Mouse (Mus musculus) neural tube, embryonic 11.5 days (tissue): ENCODE measurements at regions not wholly inside any gene's neighbourhood (a gene's known extent, or its start where the extent isn't known, plus 50 kb on each side); places are given as distances from the start of the nearest gene placed in this dataset.

Source experiments
- ATAC-seq: fragments of 200-750 bp; cut with Nextera tagmentation; 2 replicates; pipeline ENCODE4 v1.8.0; 2017; ENCODE audit warnings: moderate number of reproducible peaks, mild to moderate bottlenecking, moderate TSS enrichment, moderate library complexity; ENCODE audit not compliant: insufficient read depth, low FRiP score, low TSS enrichment
- DNase-seq: peaks from one replicate; pipeline ENCODE4 v3.0.0-alpha.2; 2015; ENCODE audit warnings: low spot score
- H3K27ac ChIP-seq: fragments of 300-500 bp; sonication (generic); 2 replicates; pipeline ENCODE4 v1.5.1; 2014; ENCODE audit warnings: low read depth, mild to moderate bottlenecking, low read length
- H3K27me3 ChIP-seq: fragments of 300-500 bp; sonication (generic); 2 replicates; pipeline ENCODE4 v1.6.1; 2014; ENCODE audit warnings: mild to moderate bottlenecking, low read length, mixed read lengths; ENCODE audit not compliant: control insufficient read depth, insufficient read depth
- H3K36me3 ChIP-seq: fragments of 300-500 bp; sonication (generic); 2 replicates; pipeline ENCODE4 v1.6.1; 2014; ENCODE audit warnings: mild to moderate bottlenecking, low read length, moderate library complexity, mixed read lengths; ENCODE audit not compliant: control insufficient read depth, insufficient read depth
- H3K4me1 ChIP-seq: fragments of 300-500 bp; sonication (generic); 2 replicates; pipeline ENCODE4 v1.6.1; 2014; ENCODE audit warnings: low read length, mixed read lengths; ENCODE audit not compliant: control insufficient read depth, insufficient read depth
- H3K4me2 ChIP-seq: fragments of 300-500 bp; sonication (generic); 2 replicates; pipeline ENCODE4 v1.6.1; 2014; ENCODE audit warnings: low read depth, mild to moderate bottlenecking, moderate library complexity
- H3K4me3 ChIP-seq: fragments of 300-500 bp; sonication (generic); 2 replicates; pipeline ENCODE4 v1.5.1; 2014; ENCODE audit warnings: low read depth, low read length
- H3K9ac ChIP-seq: fragments of 300-500 bp; sonication (generic); 2 replicates; pipeline ENCODE4 v1.6.1; 2014; ENCODE audit warnings: mild to moderate bottlenecking, low read length
- H3K9me3 ChIP-seq: fragments of 300-500 bp; sonication (generic); 2 replicates; pipeline ENCODE4 v1.6.1; 2016; ENCODE audit warnings: low read length; ENCODE audit not compliant: control insufficient read depth
- WGBS: fragments of 180-500 bp; shearing (Covaris S2); extraction: QIAGEN DNeasy Blood & Tissue Kit; methylation state at CpG from one replicate; pipeline ENCODE4 v1.1.7; 2014; 5-methylcytosine and 5-hydroxymethylcytosine counted together

- 2% methylated on average over 9 of the region's 9 CpGs for WGBS
- ATAC-seq (no peak), DNase-seq (peak; percentile 34)
- Histone ChIP-seq H3K9me3 (no peaks in the 10 kb centered on the region), H3K4me3 (0 out of 2 replicates have a peak overlapping the region, but pooled peaks have one; percentile 9), H3K9ac (peak overlapping the region; percentile 73), H3K27ac (peak overlapping the region; percentile 97), H3K36me3 (no peaks in the 10 kb centered on the region), H3K4me2 (peak overlapping the region; percentile 61), H3K4me1 (peaks cover 47% of the 10 kb centered on the region), H3K27me3 (no peaks in the 10 kb centered on the region)
These were observed 98.5 kb downstream of the Tmco5 start for GRCm38 (mm10) chr2:116976951-116977503.

GRCm38 (mm10) chr2:116977771-116978600 lies 99.5 kb downstream of the Tmco5 start:
- Histone ChIP-seq H3K27me3 (no peaks in the 10 kb centered on the region), H3K27ac (no peak overlapping the region), H3K36me3 (no peaks in the 10 kb centered on the region), H3K4me3 (no peak overlapping the region), H3K9ac (no peak overlapping the region), H3K9me3 (no peaks in the 10 kb centered on the region), H3K4me2 (no peak overlapping the region), H3K4me1 (peaks cover 44% of the 10 kb centered on the region)
- ATAC-seq (no peak), DNase-seq (no peak)
- WGBS: 58% methylated on average over 10 of the region's 10 CpGs

DNA sequence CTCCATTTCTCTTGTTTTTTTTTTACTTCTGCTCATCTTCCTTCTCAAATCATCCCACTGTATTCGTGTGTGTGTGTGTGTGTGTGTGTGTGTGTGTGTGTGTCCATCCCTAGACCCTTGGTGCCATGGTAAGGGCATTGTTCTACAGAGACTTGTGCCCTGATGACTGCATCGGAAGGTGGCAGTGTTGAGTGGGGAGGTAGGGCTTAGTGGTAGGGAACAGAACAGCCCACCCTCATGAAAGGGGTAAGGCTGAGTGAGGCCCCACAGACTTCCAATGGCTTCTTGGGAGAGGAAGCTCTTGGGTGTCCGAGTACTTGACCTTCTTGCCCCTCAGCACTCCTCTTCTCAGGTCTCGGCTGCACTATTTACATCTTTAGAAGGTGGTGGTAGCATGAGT lies 100.3 kb downstream of the Tmco5 start:
- peak; percentile 14 for DNase-seq
- no peak overlapping the region for H3K27ac ChIP-seq
- WGBS: 66% methylated on average over 4 of the region's 4 CpGs

GRCm38 (mm10) chr2:116979561-116980391 lies 101.3 kb downstream of the Tmco5 start:
- H3K4me1 ChIP-seq: peaks cover 32% of the 10 kb centered on the region

More for the DNA sequence above, 100.3 kb downstream of the Tmco5 start:
- Histone ChIP-seq H3K4me2 (no peak overlapping the region), H3K36me3 (no peaks in the 10 kb centered on the region), H3K27me3 (no peaks in the 10 kb centered on the region), H3K9ac (no peak overlapping the region), H3K4me1 (peaks cover 40% of the 10 kb centered on the region), H3K4me3 (no peak overlapping the region), H3K9me3 (no peaks in the 10 kb centered on the region)
- no peak for ATAC-seq

GRCm38 (mm10) chr2:116980692-116981091 lies 102.2 kb downstream of the Tmco5 start:
- Histone ChIP-seq H3K27ac (no peak overlapping the region), H3K9me3 (no peaks in the 10 kb centered on the region), H3K4me3 (no peak overlapping the region), H3K27me3 (no peaks in the 10 kb centered on the region), H3K9ac (no peak overlapping the region), H3K4me1 (peaks cover 27% of the 10 kb centered on the region), H3K36me3 (no peaks in the 10 kb centered on the region), H3K4me2 (no peak overlapping the region)
- DNase-seq (no peak), ATAC-seq (no peak)
- WGBS: 44% methylated on average over 5 of the region's 5 CpGs

More at GRCm38 (mm10) chr2:116979561-116980391, 101.3 kb downstream of the Tmco5 start:
- ATAC-seq (peak; percentile 14; the same call in 1 of the 2 replicates), DNase-seq (peak; percentile 71)
- under 1% methylated on average over 10 of the region's 10 CpGs for WGBS
- peak overlapping the region; percentile 10; the same call in 1 of the 2 replicates for H3K9ac ChIP-seq
- no peaks in the 10 kb centered on the region for H3K27me3 ChIP-seq
- H3K36me3 ChIP-seq: no peaks in the 10 kb centered on the region
- peak overlapping the region; percentile 75 for H3K27ac ChIP-seq
- H3K9me3 ChIP-seq: no peaks in the 10 kb centered on the region
- 0 out of 2 replicates have a peak overlapping the region, but pooled peaks have one; percentile 9 for H3K4me2 ChIP-seq
- H3K4me3 ChIP-seq: no peak overlapping the region

- Histone ChIP-seq H3K27me3 (no peaks in the 10 kb centered on the region), H3K4me3 (no peak overlapping the region), H3K9ac (no peak overlapping the region), H3K4me1 (peaks cover 14% of the 10 kb centered on the region; the same call in 1 of the 2 replicates), H3K36me3 (no peaks in the 10 kb centered on the region), H3K9me3 (no peaks in the 10 kb centered on the region), H3K4me2 (no peak overlapping the region), H3K27ac (no peak overlapping the region)
- no peak for ATAC-seq
- 88% methylated on average over 5 of the region's 5 CpGs for WGBS
- DNase-seq: no peak
These were observed 104.9 kb downstream of the Tmco5 start for GRCm38 (mm10) chr2:116983351-116983750.

GRCm38 (mm10) chr2:116983821-116984351 lies 105.4 kb downstream of the Tmco5 start:
- Histone ChIP-seq H3K9me3 (no peaks in the 10 kb centered on the region), H3K27ac (no peak overlapping the region), H3K4me1 (peaks cover 9% of the 10 kb centered on the region; the same call in 1 of the 2 replicates), H3K27me3 (no peaks in the 10 kb centered on the region), H3K9ac (no peak overlapping the region), H3K4me2 (no peak overlapping the region), H3K4me3 (no peak overlapping the region), H3K36me3 (no peaks in the 10 kb centered on the region)
- DNase-seq (no peak), ATAC-seq (no peak)
- 80% methylated on average over 10 of the region's 10 CpGs for WGBS

DNA sequence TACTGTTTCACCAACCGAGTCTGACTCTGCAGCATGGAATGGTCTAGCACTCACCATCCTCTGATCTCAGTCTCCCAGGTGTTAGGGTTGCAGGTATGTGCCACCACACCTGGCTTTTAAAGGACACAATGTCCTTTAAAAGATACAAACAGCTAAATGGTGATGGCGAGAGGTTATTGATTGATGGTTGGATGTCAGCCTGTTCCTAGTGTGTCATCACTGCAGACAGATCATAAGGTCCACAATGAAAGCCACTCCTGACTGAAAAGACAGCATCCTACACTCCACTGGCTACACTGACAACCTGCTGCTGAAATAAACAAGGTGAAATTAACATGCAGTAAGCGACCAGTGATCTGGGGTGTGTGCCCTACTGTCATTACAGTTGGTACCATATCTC lies 106.1 kb downstream of the Tmco5 start:
- DNase-seq (no peak), ATAC-seq (no peak)
- Histone ChIP-seq H3K4me1 (peaks cover 4% of the 10 kb centered on the region; the same call in 1 of the 2 replicates), H3K36me3 (no peaks in the 10 kb centered on the region), H3K9me3 (no peaks in the 10 kb centered on the region), H3K27ac (no peak overlapping the region), H3K9ac (no peak overlapping the region), H3K4me3 (no peak overlapping the region), H3K4me2 (no peak overlapping the region), H3K27me3 (no peaks in the 10 kb centered on the region)
- 83% methylated on average over 3 of the region's 3 CpGs for WGBS
